ENCODE assay signal across 21 mouse cellular contexts in genomic region chr17:65696939-65697338, GRCm38 (mm10). TPM values are rescaled to one million over a fixed set of nuclear protein-coding genes. Genes with fewer than 3 reads are reported as not detected.
A peak's percentile ranks its signal among the peaks of the same experiment; 100 is the strongest.
DNase-seq lines count a peak whose midpoint lies in the region; ATAC-seq and TF ChIP-seq lines count a peak whose summit lies in the region.
"Had no signal": no experiment of that assay in that cellular context is flagged by ENCODE, and none has a peak within 500 bp of the region (broad histone marks: within the 10 kb centered on the region; RNA-seq: fewer than 3 reads in every experiment).

No protein-coding gene starts in this region.

- peak; percentile 21 for DNase-seq in intestine, embryonic 14.5 days (ENCODE audit: low spot score)
- no peak for DNase-seq in kidney, adult 2 months
- no peak for DNase-seq in kidney, postnatal 4 days
- DNase-seq in testis, postnatal 10 days (ENCODE audit: low spot score): no peak
- DNase-seq in testis, postnatal 14 days (ENCODE audit: low spot score): peak; percentile 67
- DNase-seq: adrenal gland, adult 2 months; adrenal gland, postnatal 10 days; adrenal gland, postnatal 25 days; cerebellum, adult 11 months; cerebellum, adult 18-20 months; cerebellum, postnatal 10 days; cerebellum, postnatal 25 days had no signal

- ATAC-seq in intestine, embryonic 14.5 days (replicated peaks; ENCODE audit: low FRiP score, low TSS enrichment, low read depth): no peak
- ATAC-seq in intestine, embryonic 16.5 days: no peak
- ATAC-seq in forebrain, embryonic 15.5 days (replicated peaks): no peak
- ATAC-seq: forebrain, embryonic 13.5 days; forebrain, embryonic 16.5 days had no signal

- no peaks in the 10 kb centered on the region for H3K9me3 ChIP-seq in intestine, embryonic 14.5 days (ENCODE audit: control insufficient read depth, low read length)
- no peaks in the 10 kb centered on the region for H3K9me3 ChIP-seq in intestine, embryonic 16.5 days (ENCODE audit: control insufficient read depth, low read length)
- no peaks in the 10 kb centered on the region for H3K9me3 ChIP-seq in forebrain, embryonic 15.5 days
- H3K9me3 ChIP-seq: embryonic facial prominence, embryonic 10.5 days; embryonic facial prominence, embryonic 12.5 days; forebrain, embryonic 13.5 days had no signal

- H3K4me2 ChIP-seq in intestine, embryonic 14.5 days (ENCODE audit: low read length): no peak overlapping the region
- H3K4me2 ChIP-seq in intestine, embryonic 16.5 days (ENCODE audit: low read depth, low read length): no peak overlapping the region
- no peak overlapping the region for H3K4me2 ChIP-seq in forebrain, embryonic 15.5 days (replicated peaks)
- H3K4me2 ChIP-seq: embryonic facial prominence, embryonic 12.5 days; forebrain, embryonic 13.5 days had no signal

- no peak overlapping the region for H3K27ac ChIP-seq in intestine, embryonic 14.5 days (ENCODE audit: low read depth)
- no peak overlapping the region for H3K27ac ChIP-seq in intestine, embryonic 16.5 days (ENCODE audit: low read length)
- H3K27ac ChIP-seq in kidney, adult 2 months (ENCODE audit: insufficient read depth, low read depth, low read length): peak overlapping the region; percentile 53; the same call in 1 of the 2 replicates
- peak overlapping the region; percentile 88 for H3K27ac ChIP-seq in testis, adult 2 months (ENCODE audit: control insufficient read depth, insufficient read depth, low read depth, low read length)
- H3K27ac ChIP-seq in forebrain, embryonic 15.5 days (replicated peaks): no peak overlapping the region
- H3K27ac ChIP-seq: embryonic facial prominence, embryonic 10.5 days; embryonic facial prominence, embryonic 12.5 days; forebrain, embryonic 13.5 days had no signal

- no peak for TF ChIP-seq POLR2A in kidney, adult 2 months (IDR thresholded peaks at IDR 0.05; ENCODE audit: low read depth, low read length)
- TF ChIP-seq POLR2A in testis, adult 2 months (IDR thresholded peaks at IDR 0.05; ENCODE audit: control insufficient read depth, low read depth, low read length): no peak

- TF ChIP-seq CTCF in kidney, adult 2 months (conservative IDR thresholded peaks at IDR 0.05; ENCODE audit: insufficient read depth, insufficient read length, low read depth, low read length): no peak
- TF ChIP-seq CTCF in testis, adult 2 months (IDR thresholded peaks at IDR 0.05; ENCODE audit: control insufficient read depth, insufficient read depth, insufficient replicate concordance, low read depth, low read length): no peak

- H3K4me3 ChIP-seq in intestine, embryonic 14.5 days (ENCODE audit: low read depth, low read length): no peak overlapping the region
- no peak overlapping the region for H3K4me3 ChIP-seq in intestine, embryonic 16.5 days (ENCODE audit: low read length)
- H3K4me3 ChIP-seq in kidney, adult 2 months (ENCODE audit: insufficient read depth, low read depth, low read length): no peak overlapping the region
- H3K4me3 ChIP-seq in testis, adult 2 months (ENCODE audit: control insufficient read depth, low read depth, low read length): no peak overlapping the region
- no peak overlapping the region for H3K4me3 ChIP-seq in forebrain, embryonic 15.5 days
- H3K4me3 ChIP-seq: embryonic facial prominence, embryonic 10.5 days; embryonic facial prominence, embryonic 12.5 days; forebrain, embryonic 13.5 days had no signal

- H3K4me1 ChIP-seq in intestine, embryonic 14.5 days (replicated peaks; ENCODE audit: control insufficient read depth, insufficient read depth, low read length): no peaks in the 10 kb centered on the region; the same call in 1 of the 2 replicates
- H3K4me1 ChIP-seq in intestine, embryonic 16.5 days (ENCODE audit: control insufficient read depth, insufficient read depth, low read length): peaks cover 4% of the 10 kb centered on the region
- peaks cover 8% of the 10 kb centered on the region; the same call in 1 of the 2 replicates for H3K4me1 ChIP-seq in kidney, adult 2 months (ENCODE audit: control insufficient read depth, insufficient read depth, low read length)
- peaks cover 7% of the 10 kb centered on the region for H3K4me1 ChIP-seq in testis, adult 2 months (ENCODE audit: control insufficient read depth, insufficient read depth, low read length)
- H3K4me1 ChIP-seq in forebrain, embryonic 15.5 days: peaks cover 24% of the 10 kb centered on the region

- H3K27me3 ChIP-seq in intestine, embryonic 14.5 days (replicated peaks; ENCODE audit: control insufficient read depth, insufficient read depth, low read length): no peaks in the 10 kb centered on the region
- H3K27me3 ChIP-seq in intestine, embryonic 16.5 days (replicated peaks; ENCODE audit: control insufficient read depth, insufficient read depth, low read length): no peaks in the 10 kb centered on the region
- H3K27me3 ChIP-seq in kidney, adult 2 months (replicated peaks; ENCODE audit: control insufficient read depth, insufficient read depth, low read length): no peaks in the 10 kb centered on the region
- no peaks in the 10 kb centered on the region for H3K27me3 ChIP-seq in testis, adult 2 months (ENCODE audit: control insufficient read depth, insufficient read depth, low read length)
- H3K27me3 ChIP-seq in forebrain, embryonic 15.5 days: no peaks in the 10 kb centered on the region
- H3K27me3 ChIP-seq: embryonic facial prominence, embryonic 12.5 days; forebrain, embryonic 13.5 days had no signal

- no peak overlapping the region for H3K9ac ChIP-seq in intestine, embryonic 14.5 days (ENCODE audit: low read length)
- no peak overlapping the region for H3K9ac ChIP-seq in intestine, embryonic 16.5 days (ENCODE audit: low read depth, low read length)
- no peak overlapping the region for H3K9ac ChIP-seq in forebrain, embryonic 15.5 days (replicated peaks)
- H3K9ac ChIP-seq: embryonic facial prominence, embryonic 12.5 days; forebrain, embryonic 13.5 days had no signal

- H3K36me3 ChIP-seq in intestine, embryonic 14.5 days (ENCODE audit: control insufficient read depth, insufficient read depth, low read length): no peaks in the 10 kb centered on the region
- no peaks in the 10 kb centered on the region for H3K36me3 ChIP-seq in intestine, embryonic 16.5 days (ENCODE audit: control insufficient read depth, insufficient read depth, low read length)
- H3K36me3 ChIP-seq in kidney, adult 2 months (ENCODE audit: control insufficient read depth, insufficient read depth, low read length): no peaks in the 10 kb centered on the region
- H3K36me3 ChIP-seq in testis, adult 2 months (ENCODE audit: control insufficient read depth, insufficient read depth, low read length): no peaks in the 10 kb centered on the region
- no peaks in the 10 kb centered on the region for H3K36me3 ChIP-seq in forebrain, embryonic 15.5 days
- H3K36me3 ChIP-seq: embryonic facial prominence, embryonic 12.5 days had no signal

- WGBS in intestine, embryonic 14.5 days: 93% methylated on average over 13 of the region's 13 CpGs
- WGBS in intestine, embryonic 16.5 days: 94% methylated on average over 13 of the region's 13 CpGs
- WGBS in kidney, adult 2 months: 67% methylated on average over 13 of the region's 13 CpGs
- 95% methylated on average over 13 of the region's 13 CpGs for WGBS in forebrain, embryonic 15.5 days

RNA-seq across cellular contexts. Expression of gene Txndc2, which starts 55.0 kb away (rescaled TPM):
- polyA plus RNA-seq in intestine, embryonic 14.5 days (2014; fragmentation: Nextera tagmentation; extraction: Ambion mirVana): not detected in 2 replicates
- polyA plus RNA-seq in intestine, embryonic 16.5 days (2015; fragmentation: Nextera tagmentation; extraction: Ambion mirVana): not detected in 2 replicates
- polyA plus RNA-seq in kidney, adult 2 months (2012; rRNA removed): 0.05 and 0.07 TPM in 2 replicates
- 219 and 252 TPM in 2 replicates for polyA plus RNA-seq in testis, adult 2 months (2012; rRNA removed)
- 0.15 TPM in 1 of 2 replicates, not detected in the other for polyA plus RNA-seq in forebrain, embryonic 15.5 days (2015; fragmentation: Nextera tagmentation; extraction: Ambion mirVana)
- polyA plus RNA-seq: cortical plate, adult 2 months; embryonic facial prominence, embryonic 14.5 days had no signal

Comparison
In these comparisons a context has a peak if more than half of its experiments do, and no peak if none do; other contexts are left out.
1. DNase-seq: peak in intestine, embryonic 14.5 days (single experiment) and testis, postnatal 14 days (single experiment); none in kidney, adult 2 months (single experiment), kidney, postnatal 4 days (0 of 2) and testis, postnatal 10 days (single experiment).
2. H3K27ac ChIP-seq: peak in kidney, adult 2 months (single experiment) and testis, adult 2 months (single experiment); none in intestine, embryonic 14.5 days (single experiment), intestine, embryonic 16.5 days (single experiment) and forebrain, embryonic 15.5 days (single experiment).
3. RNA of gene Txndc2, which starts 55.0 kb away (polyA plus RNA-seq): 219 to 252 TPM in testis, adult 2 months; 0.15 TPM in forebrain, embryonic 15.5 days, 0.05 to 0.07 TPM in kidney, adult 2 months, not detected in intestine, embryonic 14.5 days and not detected in intestine, embryonic 16.5 days; every median in the first group is over 100 times any median in the second.